Mouse (Mus musculus) telencephalon, adult 2 months (tissue): ENCODE measurements at regions not wholly inside any gene's neighbourhood (a gene's known extent, or its start where the extent isn't known, plus 50 kb on each side); places are given as distances from the start of the nearest gene placed in this dataset.
A peak's percentile ranks its signal among the peaks of the same experiment; 100 is the strongest.
"Not testable (repeated sequence)": the region's sequence is repeated elsewhere in the genome, so short reads cannot be mapped to it uniquely, and the experiment has no call there.

Source experiments
- DNase-seq: peaks from one replicate; pipeline ENCODE4 v3.0.0-alpha.2; 2011; ENCODE audit warnings: low read depth, low spot score

GRCm38 (mm10) chrY:4150031-4150430 lies 378.6 kb downstream of the Gm3376 start:
- peak; percentile 72 for DNase-seq

- DNase-seq = not testable (repeated sequence)
These were observed 379.2 kb downstream of the Gm3376 start for GRCm38 (mm10) chrY:4150681-4151080.

DNA sequence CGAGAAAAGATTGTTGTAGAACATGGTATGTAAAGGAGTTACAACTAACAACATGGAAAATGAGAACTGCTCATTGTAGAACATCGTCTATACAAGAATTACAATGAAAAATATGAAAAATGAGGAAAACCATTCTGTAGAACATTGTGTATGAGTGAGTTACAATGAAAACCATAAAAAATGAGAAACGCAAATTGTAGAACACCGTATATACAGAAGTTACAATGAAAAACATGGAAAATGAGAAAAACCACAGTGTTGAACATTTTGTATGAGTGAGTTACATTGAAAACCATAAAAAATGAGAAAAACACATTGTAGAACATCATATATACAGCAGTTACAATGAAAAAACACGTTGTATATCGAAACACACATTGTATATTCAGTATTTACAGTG lies 381.5 kb downstream of the Gm3376 start:
- not testable (repeated sequence) for DNase-seq

- DNase-seq = no peak
These were observed 388.9 kb downstream of the Gm3376 start for GRCm38 (mm10) chrY:4160371-4160770.
